Mouse (Mus musculus): ENCODE measurements around the gene Zfp13. TPM values are rescaled to one million over a fixed set of nuclear protein-coding genes. Genes with fewer than 3 reads are reported as not detected.

Gene Zfp13
- polyA plus RNA-seq, 1 experiment from 2014 or later = 4.0 TPM

DNA sequence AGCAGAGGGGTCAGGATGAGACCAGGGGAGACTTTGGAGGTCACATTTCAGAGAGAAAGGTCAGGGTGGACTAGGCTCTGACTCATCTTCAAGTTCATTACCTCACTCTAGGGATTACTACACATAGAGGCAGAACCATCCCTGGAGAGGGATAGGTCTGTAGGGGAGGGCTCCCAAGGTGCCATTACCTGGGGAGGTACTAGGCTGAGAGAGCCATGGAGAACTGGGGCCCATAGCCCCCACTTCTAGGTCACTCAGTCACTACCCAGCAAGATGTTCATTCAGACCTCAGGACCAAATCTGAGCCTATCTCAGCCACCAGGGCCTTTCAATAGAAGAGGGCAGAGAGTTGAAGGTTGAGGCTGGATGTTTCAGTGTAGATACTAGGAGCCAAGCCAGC is 45.0 kb downstream of the Zfp13 start:
- H3K9me3 ChIP-seq (ENCODE audit: control insufficient read depth, low read length) = no peaks in the 10 kb centered on the region
- TF ChIP-seq CTCF (IDR thresholded peaks at IDR 0.05; ENCODE audit: low read depth) (no peak), EP300 (optimal IDR thresholded peaks at IDR 0.05) (no peak)
- no peaks in the 10 kb centered on the region; the same call in 1 of the 2 replicates for H3K4me1 ChIP-seq (replicated peaks; ENCODE audit: control insufficient read depth, insufficient read depth)
- peaks cover 9% of the 10 kb centered on the region; the same call in 1 of the 2 replicates for H3K36me3 ChIP-seq (ENCODE audit: control insufficient read depth, insufficient read depth, low read length)
- H3K9ac ChIP-seq (ENCODE audit: low read length) = no peak overlapping the region
- no peaks in the 10 kb centered on the region for H3K27me3 ChIP-seq (ENCODE audit: control insufficient read depth, insufficient read depth, low read length)
- no peak overlapping the region for H3K4me3 ChIP-seq (ENCODE audit: low read depth, low read length)
- no peak for DNase-seq (ENCODE audit: low spot score)
- no peak overlapping the region for H3K4me2 ChIP-seq (replicated peaks; ENCODE audit: low read depth)
- ATAC-seq (ENCODE audit: low FRiP score, low TSS enrichment) = no peak
- no peak overlapping the region for H3K27ac ChIP-seq (replicated peaks)

DNA sequence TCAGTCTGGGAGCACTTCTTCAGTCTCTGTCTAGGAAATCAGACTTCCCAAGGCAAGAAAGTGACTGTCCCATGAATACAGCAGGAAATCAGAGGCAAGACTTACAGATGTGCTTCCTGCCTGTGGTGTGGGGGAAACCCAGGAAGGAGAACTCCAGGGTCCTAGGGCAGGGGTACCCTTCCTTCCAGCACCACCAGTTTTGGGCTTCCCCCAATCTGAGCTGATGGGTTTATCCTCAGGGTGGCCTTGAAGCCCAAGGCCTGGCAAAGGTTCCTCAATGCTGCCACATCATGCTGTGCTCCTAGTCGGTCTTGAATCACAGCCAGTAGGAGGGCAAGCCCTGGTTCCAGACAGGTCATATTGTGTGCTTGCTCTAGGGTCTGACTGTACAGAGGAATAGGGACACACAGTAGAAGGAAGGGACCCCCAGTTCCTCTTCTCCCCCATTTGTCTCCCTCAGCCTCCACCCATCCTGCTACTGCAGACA is 45.6 kb downstream of the Zfp13 start:
- H3K36me3 ChIP-seq (ENCODE audit: control insufficient read depth, insufficient read depth, low read length) = peaks cover 9% of the 10 kb centered on the region; the same call in 1 of the 2 replicates
- H3K4me2 ChIP-seq (replicated peaks; ENCODE audit: low read depth) = no peak overlapping the region
- no peak overlapping the region for H3K4me3 ChIP-seq (ENCODE audit: low read depth, low read length)
- TF ChIP-seq CTCF (IDR thresholded peaks at IDR 0.05; ENCODE audit: low read depth) (no peak), EP300 (optimal IDR thresholded peaks at IDR 0.05) (no peak)
- H3K27me3 ChIP-seq (ENCODE audit: control insufficient read depth, insufficient read depth, low read length) = no peaks in the 10 kb centered on the region
- 84% methylated on average over 1 of the region's 1 CpGs for WGBS
- no peak overlapping the region for H3K27ac ChIP-seq (replicated peaks)
- H3K9me3 ChIP-seq (ENCODE audit: control insufficient read depth, low read length) = no peaks in the 10 kb centered on the region
- no peak for DNase-seq (ENCODE audit: low spot score)
- no peak for ATAC-seq (ENCODE audit: low FRiP score, low TSS enrichment)
- H3K4me1 ChIP-seq (replicated peaks; ENCODE audit: control insufficient read depth, insufficient read depth) = no peaks in the 10 kb centered on the region; the same call in 1 of the 2 replicates
- H3K9ac ChIP-seq (ENCODE audit: low read length) = no peak overlapping the region

DNA sequence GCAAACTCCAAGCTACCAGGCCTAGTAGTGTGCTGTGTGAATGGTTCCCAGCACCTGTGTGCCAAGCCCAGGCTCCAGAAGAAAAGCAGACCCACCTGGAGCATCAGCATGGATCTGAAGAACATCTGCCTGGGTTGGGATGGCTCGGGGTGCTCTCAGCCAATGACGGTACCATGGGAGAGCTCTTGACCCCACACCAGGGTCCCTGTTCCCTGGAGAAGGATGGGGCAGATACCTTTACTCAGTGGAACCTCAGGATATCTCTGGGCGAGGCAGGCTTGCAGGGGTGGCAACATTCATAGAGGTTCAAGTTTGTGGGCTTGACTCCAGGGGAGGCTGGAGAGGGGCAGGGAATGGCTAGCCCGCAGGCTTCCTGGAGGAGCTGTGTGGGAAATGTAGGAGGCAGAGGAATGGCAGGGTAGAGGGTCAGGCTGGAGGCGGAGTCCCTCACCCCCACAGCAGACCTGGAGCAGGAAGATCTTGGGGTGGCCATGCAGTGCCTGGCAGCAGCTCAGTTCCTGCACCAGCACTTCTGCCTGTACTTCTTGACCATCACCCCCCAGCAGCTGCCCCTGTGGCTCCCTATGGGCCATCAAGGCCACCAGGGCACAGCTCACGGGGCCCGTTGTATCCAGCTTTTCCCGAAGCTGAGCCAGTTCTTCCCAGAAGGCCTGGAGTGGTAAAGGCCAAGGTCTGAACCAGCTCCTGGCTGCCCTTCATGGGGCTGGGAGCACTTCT is 46.2 kb downstream of the Zfp13 start:
- H3K27ac ChIP-seq (replicated peaks) = no peak overlapping the region
- TF ChIP-seq EP300 (optimal IDR thresholded peaks at IDR 0.05) (no peak), CTCF (IDR thresholded peaks at IDR 0.05; ENCODE audit: low read depth) (no peak)
- no peak overlapping the region for H3K4me3 ChIP-seq (ENCODE audit: low read depth, low read length)
- WGBS = 89% methylated on average over 8 of the region's 8 CpGs
- no peak for DNase-seq (ENCODE audit: low spot score)
- no peaks in the 10 kb centered on the region for H3K9me3 ChIP-seq (ENCODE audit: control insufficient read depth, low read length)
- H3K4me2 ChIP-seq (replicated peaks; ENCODE audit: low read depth) = no peak overlapping the region
- H3K4me1 ChIP-seq (replicated peaks; ENCODE audit: control insufficient read depth, insufficient read depth) = no peaks in the 10 kb centered on the region; the same call in 1 of the 2 replicates
- peaks cover 9% of the 10 kb centered on the region; the same call in 1 of the 2 replicates for H3K36me3 ChIP-seq (ENCODE audit: control insufficient read depth, insufficient read depth, low read length)
- ATAC-seq (ENCODE audit: low FRiP score, low TSS enrichment) = no peak
- no peak overlapping the region for H3K9ac ChIP-seq (ENCODE audit: low read length)
- H3K27me3 ChIP-seq (ENCODE audit: control insufficient read depth, insufficient read depth, low read length) = no peaks in the 10 kb centered on the region

DNA sequence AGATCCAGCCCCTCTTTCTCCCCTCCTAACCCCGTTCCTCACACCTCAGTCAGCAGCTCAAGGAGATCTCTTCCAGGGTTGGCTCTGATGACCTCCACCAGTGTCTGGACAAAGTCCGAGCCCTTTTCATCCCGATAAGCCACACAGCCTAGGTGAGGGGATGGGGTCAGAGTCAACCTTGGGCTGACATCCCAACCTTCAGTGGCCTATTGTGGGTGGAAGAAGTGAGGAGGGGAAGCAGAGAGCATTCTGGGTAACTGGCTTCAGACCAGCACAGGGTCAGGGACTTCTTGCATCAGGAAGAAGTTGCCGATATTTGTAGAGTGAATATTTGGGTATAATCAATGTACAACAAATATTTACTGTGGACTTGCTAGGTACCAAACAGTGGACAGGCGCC is 47.3 kb downstream of the Zfp13 start:
- Histone ChIP-seq H3K9ac (ENCODE audit: low read length) (no peak overlapping the region), H3K27ac (replicated peaks) (no peak overlapping the region), H3K9me3 (ENCODE audit: control insufficient read depth, low read length) (no peaks in the 10 kb centered on the region), H3K36me3 (ENCODE audit: control insufficient read depth, insufficient read depth, low read length) (peaks cover 3% of the 10 kb centered on the region; the same call in 1 of the 2 replicates), H3K4me2 (replicated peaks; ENCODE audit: low read depth) (no peak overlapping the region), H3K4me1 (replicated peaks; ENCODE audit: control insufficient read depth, insufficient read depth) (no peaks in the 10 kb centered on the region; the same call in 1 of the 2 replicates), H3K27me3 (ENCODE audit: control insufficient read depth, insufficient read depth, low read length) (no peaks in the 10 kb centered on the region), H3K4me3 (ENCODE audit: low read depth, low read length) (no peak overlapping the region)
- TF ChIP-seq CTCF (IDR thresholded peaks at IDR 0.05; ENCODE audit: low read depth) (no peak), EP300 (optimal IDR thresholded peaks at IDR 0.05) (no peak)
- ATAC-seq (ENCODE audit: low FRiP score, low TSS enrichment) (no peak), DNase-seq (ENCODE audit: low spot score) (no peak)
- 53% methylated on average over 5 of the region's 5 CpGs for WGBS

DNA sequence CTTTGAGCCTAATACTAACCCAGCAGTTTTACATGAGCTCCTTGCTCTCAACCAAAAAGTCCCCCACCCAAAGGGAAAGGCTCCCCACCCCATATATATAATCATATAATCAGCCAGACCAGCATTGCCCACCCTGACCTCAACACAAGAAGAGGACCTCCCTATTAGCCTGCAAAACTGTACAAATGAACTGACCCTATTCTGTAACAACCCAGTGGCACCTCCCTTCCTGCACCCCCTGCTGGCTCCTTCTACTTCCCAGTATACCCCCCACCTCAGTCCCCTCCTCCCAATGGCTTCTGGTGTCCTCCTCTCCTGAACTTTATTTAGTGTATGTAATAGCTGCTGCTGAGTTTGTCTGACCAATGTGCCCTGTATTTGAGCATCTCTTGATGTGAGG is 47.9 kb downstream of the Zfp13 start:
- peak overlapping the region; percentile 56 for H3K4me3 ChIP-seq (ENCODE audit: low read depth, low read length)
- H3K27me3 ChIP-seq (ENCODE audit: control insufficient read depth, insufficient read depth, low read length) = no peaks in the 10 kb centered on the region
- no peaks in the 10 kb centered on the region; the same call in 1 of the 2 replicates for H3K4me1 ChIP-seq (replicated peaks; ENCODE audit: control insufficient read depth, insufficient read depth)
- peak overlapping the region; percentile 77 for H3K4me2 ChIP-seq (replicated peaks; ENCODE audit: low read depth)
- ATAC-seq (ENCODE audit: low FRiP score, low TSS enrichment) = no peak
- H3K9me3 ChIP-seq (ENCODE audit: control insufficient read depth, low read length) = no peaks in the 10 kb centered on the region
- DNase-seq (ENCODE audit: low spot score) = no peak
- TF ChIP-seq CTCF (IDR thresholded peaks at IDR 0.05; ENCODE audit: low read depth) (no peak), EP300 (optimal IDR thresholded peaks at IDR 0.05) (no peak)
- H3K9ac ChIP-seq (ENCODE audit: low read length) = peak overlapping the region; percentile 59; the same call in 1 of the 2 replicates
- H3K27ac ChIP-seq (replicated peaks) = peak overlapping the region; percentile 81
- H3K36me3 ChIP-seq (ENCODE audit: control insufficient read depth, insufficient read depth, low read length) = no peaks in the 10 kb centered on the region

DNA sequence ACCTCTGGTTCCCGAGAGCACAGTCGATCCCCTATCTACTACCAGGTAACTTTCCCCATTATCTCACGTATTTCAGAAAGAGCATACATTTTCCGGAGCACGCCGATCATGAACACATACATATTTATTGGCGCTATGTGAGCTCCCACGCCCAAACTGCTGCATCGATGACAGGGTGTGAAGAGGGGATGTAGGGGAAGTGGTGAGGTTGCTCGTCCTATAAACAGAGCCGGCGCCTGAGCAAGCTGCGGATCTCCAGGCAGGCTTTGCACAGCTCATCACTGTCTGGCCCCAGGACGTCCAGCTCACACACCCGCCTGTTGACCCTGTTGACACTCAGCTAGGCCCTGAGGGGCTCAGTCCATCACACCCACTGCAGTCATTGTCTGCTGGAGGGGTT is 48.4 kb downstream of the Zfp13 start:
- H3K36me3 ChIP-seq (ENCODE audit: control insufficient read depth, insufficient read depth, low read length) = no peaks in the 10 kb centered on the region
- no peaks in the 10 kb centered on the region; the same call in 1 of the 2 replicates for H3K4me1 ChIP-seq (replicated peaks; ENCODE audit: control insufficient read depth, insufficient read depth)
- no peaks in the 10 kb centered on the region for H3K9me3 ChIP-seq (ENCODE audit: control insufficient read depth, low read length)
- DNase-seq (ENCODE audit: low spot score) = no peak
- no peak for TF ChIP-seq EP300 (optimal IDR thresholded peaks at IDR 0.05)
- TF ChIP-seq CTCF (IDR thresholded peaks at IDR 0.05; ENCODE audit: low read depth) = no peak
- WGBS = under 1% methylated on average over 15 of the region's 15 CpGs
- H3K27me3 ChIP-seq (ENCODE audit: control insufficient read depth, insufficient read depth, low read length) = no peaks in the 10 kb centered on the region
- peak overlapping the region; percentile 81 for H3K27ac ChIP-seq (replicated peaks)
- peak overlapping the region; percentile 56 for H3K4me3 ChIP-seq (ENCODE audit: low read depth, low read length)
- no peak for ATAC-seq (ENCODE audit: low FRiP score, low TSS enrichment)
- H3K9ac ChIP-seq (ENCODE audit: low read length) = peak overlapping the region; percentile 59
- peak overlapping the region; percentile 77 for H3K4me2 ChIP-seq (replicated peaks; ENCODE audit: low read depth)

All from stomach, postnatal 0 days (tissue).